Mouse (Mus musculus) liver, adult 10 weeks (tissue): Measurements from ENCODE around the gene Fhl2. TPM values are rescaled to one million over a fixed set of nuclear protein-coding genes. Genes with fewer than 3 reads are reported as not detected.

Source experiments
- polyA plus RNA-seq: library from polyadenylated mRNA; stranded (reverse); fragments of 350-450 nt; fragmentation: Illumina TruSeq; extraction: RNeasy Lipid Tissue Mini Kit (QIAGEN cat#74804); gene quantifications from one replicate; pipeline ENCODE4 v1.2.3, GENCODE M21; 2014; ENCODE audit warnings: low read depth, low replicate concordance

The Fhl2 gene
- 0.24 TPM for polyA plus RNA-seq

DNA sequence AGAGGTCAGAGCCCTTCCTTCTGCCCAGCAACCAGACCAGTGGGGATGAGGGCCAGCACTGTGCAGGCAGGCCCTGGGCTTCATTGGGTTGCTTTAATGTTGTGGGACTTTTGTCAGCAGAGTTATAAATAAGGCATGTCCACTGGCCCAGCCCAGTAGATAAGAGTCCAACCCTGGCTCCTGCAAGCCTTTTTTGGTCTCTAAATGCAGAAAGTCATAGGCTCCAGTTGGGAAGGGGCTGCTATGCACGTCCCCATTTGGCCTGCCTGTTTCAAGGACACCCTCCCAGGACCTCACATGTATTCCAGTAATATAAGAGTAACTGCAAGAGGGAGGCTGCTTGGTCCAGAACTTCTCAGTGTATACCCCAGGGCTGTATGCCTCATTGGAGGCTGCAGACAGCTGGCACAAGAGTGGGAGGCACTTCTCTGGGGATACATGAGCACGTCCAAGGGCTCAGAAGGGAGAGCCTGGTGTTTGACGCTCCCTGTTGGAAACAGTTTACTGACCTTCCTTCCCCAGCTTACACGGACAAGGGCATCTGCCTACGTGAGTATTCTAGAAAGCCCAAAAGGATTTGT, at the start of gene Fhl2:
Fhl2 (minus strand) TSS at position 324 of the 581 bp plus-strand sequence.

DNA sequence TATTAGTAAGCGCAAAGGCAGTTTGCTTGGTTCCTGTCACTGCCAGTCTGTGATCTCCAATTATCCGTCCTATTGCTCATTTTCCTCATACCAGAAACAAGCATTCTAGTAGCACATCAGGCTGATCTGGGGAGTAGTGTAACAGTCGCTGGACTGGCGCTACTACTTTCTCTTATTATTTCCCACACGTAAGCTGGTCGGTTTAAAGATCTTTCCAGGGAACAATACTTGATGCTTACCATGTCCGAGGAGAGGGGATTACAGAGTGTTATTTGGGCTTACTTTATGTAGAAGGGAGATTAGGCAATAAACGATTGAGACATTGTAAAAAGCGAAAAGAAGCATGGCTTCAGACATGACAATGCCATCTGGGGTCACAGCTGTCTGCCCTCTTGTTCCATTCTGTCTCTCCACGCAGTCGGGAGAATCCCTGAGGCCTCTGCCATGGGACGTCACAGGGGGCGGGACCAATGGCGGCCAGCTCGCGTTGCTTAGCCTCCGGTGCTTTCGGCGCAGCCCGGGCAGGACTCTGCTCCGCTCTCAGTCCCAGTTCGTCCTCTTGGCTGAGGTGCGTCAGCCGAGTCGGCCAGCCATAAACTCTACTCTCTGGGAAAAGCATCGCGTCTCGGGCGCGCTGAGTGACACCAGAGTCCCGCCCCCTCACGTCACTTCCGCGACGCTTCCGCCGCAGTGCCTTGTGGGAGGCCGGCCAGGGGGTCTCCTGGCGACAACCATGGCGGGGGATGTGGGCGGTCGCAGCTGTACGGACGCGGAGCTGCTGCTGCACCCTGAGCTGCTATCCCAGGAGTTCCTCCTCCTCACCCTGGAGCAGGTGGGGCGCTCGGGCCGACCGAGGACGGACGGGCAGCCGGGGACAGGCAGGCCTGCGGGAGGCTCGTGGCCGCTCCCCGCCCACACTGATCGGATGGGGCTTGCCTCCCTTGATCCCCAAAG, 98.5 kb downstream of the Fhl2 start, which contains the start of the genes Tgfbrap1 and AI597479:
Tgfbrap1 (minus strand) TSS at position 607 of the 954 bp plus-strand sequence.
AI597479 (plus strand) TSS at position 680 of the 954 bp plus-strand sequence.

Other genes with a start within 250 kb of the Fhl2 start
- gene Gpr45, start 244.1 kb downstream of the Fhl2 start, polyA plus RNA-seq = not detected
- gene Tgfbrap1, start 98.3 kb downstream of the Fhl2 start, polyA plus RNA-seq = 9.3 TPM
- gene AI597479, start 98.3 kb downstream of the Fhl2 start, polyA plus RNA-seq = 14.1 TPM
- 1.8 TPM for gene Nck2, start 247.6 kb upstream of the Fhl2 start, polyA plus RNA-seq